Mouse (Mus musculus): Measurements from ENCODE around the gene Cypt4. TPM values are rescaled to one million over a fixed set of nuclear protein-coding genes. Genes with fewer than 3 reads are reported as not detected.
"Not testable (repeated sequence)": the region's sequence is repeated elsewhere in the genome, so short reads cannot be mapped to it uniquely, and the experiment has no call there.

Gene Cypt4
- total RNA-seq (2014; fragmentation: Nextera tagmentation) (not detected in 2 replicates), total RNA-seq (2017) (0.23 TPM in 1 of 2 replicates, not detected in the other), polyA plus RNA-seq (2012) (not detected in 2 replicates)

- Histone ChIP-seq H3K4me3 (ENCODE audit: low read depth, low read length) (no peak within 1 kb of the TSS), H3K27me3 (ENCODE audit: insufficient read depth, low read length) (no peaks in the 10 kb centered on the region), H3K4me1 (ENCODE audit: insufficient read depth, low read depth, low read length) (no peaks in the 10 kb centered on the region), H3K9me3 (replicated peaks) (no peaks in the 10 kb centered on the region), H3K36me3 (replicated peaks) (no peaks in the 10 kb centered on the region)
- ATAC-seq (ENCODE audit: extremely low read depth, insufficient number of reproducible peaks, low FRiP score, poor library complexity, severe bottlenecking) (no peak), DNase-seq (ENCODE audit: low spot score) (no peak)
- TF ChIP-seq GATA2 (IDR thresholded peaks at IDR 0.05; ENCODE audit: borderline replicate concordance, low read depth, low read length) (no peak), CTCF (IDR thresholded peaks at IDR 0.05; ENCODE audit: low read depth, low read length) (no peak), GATA1 (IDR thresholded peaks at IDR 0.05; ENCODE audit: borderline replicate concordance, low read length) (no peak), POLR2AphosphoS5 (IDR thresholded peaks at IDR 0.05; ENCODE audit: insufficient replicate concordance, low read depth, low read length) (no peak), TAL1 (conservative IDR thresholded peaks at IDR 0.05; ENCODE audit: low read depth, low read length) (no peak)
Observed at GRCm38 (mm10) chr9:24624896-24625295, at the start of gene Cypt4. Gene Cypt4 (plus strand): TSS chr9:24625196.

GRCm38 (mm10) chr9:24637341-24637740 lies 12.3 kb downstream of the Cypt4 start:
- H3K27me3 ChIP-seq (ENCODE audit: insufficient read depth, low read length); ATAC-seq (ENCODE audit: extremely low read depth, insufficient number of reproducible peaks, low FRiP score, poor library complexity, severe bottlenecking); H3K4me3 ChIP-seq (ENCODE audit: low read depth, low read length); H3K4me1 ChIP-seq (ENCODE audit: insufficient read depth, low read depth, low read length); H3K36me3 ChIP-seq (replicated peaks); DNase-seq (ENCODE audit: low spot score); H3K9me3 ChIP-seq (replicated peaks): not testable (repeated sequence)

Other genes with a start within 250 kb of the Cypt4 start
- 31.4 and 36.3 TPM in 2 replicates for gene Dpy19l1, start 122.1 kb upstream of the Cypt4 start, total RNA-seq (2014; fragmentation: Nextera tagmentation)
- 42.6 and 42.8 TPM in 2 replicates for gene Dpy19l1, start 122.1 kb upstream of the Cypt4 start, total RNA-seq (2017)
- 14.3 and 15.7 TPM in 2 replicates for gene Dpy19l1, start 122.1 kb upstream of the Cypt4 start, polyA plus RNA-seq (2012)
- not detected in 2 replicates for gene Dpy19l2, start 71.1 kb downstream of the Cypt4 start, total RNA-seq (2014; fragmentation: Nextera tagmentation)
- 0.06 TPM in 1 of 2 replicates, not detected in the other for gene Dpy19l2, start 71.1 kb downstream of the Cypt4 start, total RNA-seq (2017)
- not detected in 2 replicates for gene Dpy19l2, start 71.1 kb downstream of the Cypt4 start, polyA plus RNA-seq (2012)
- gene Tbx20, start 149.1 kb downstream of the Cypt4 start, total RNA-seq (2014; fragmentation: Nextera tagmentation) = not detected in 2 replicates
- 0.12 and 0.16 TPM in 2 replicates for gene Tbx20, start 149.1 kb downstream of the Cypt4 start, total RNA-seq (2017)
- not detected in 2 replicates for gene Tbx20, start 149.1 kb downstream of the Cypt4 start, polyA plus RNA-seq (2012)

Measured in G1E (cell line).